Mouse (Mus musculus) heart, embryonic 12.5 days (tissue): ENCODE measurements at regions not wholly inside any gene's neighbourhood (a gene's known extent, or its start where the extent isn't known, plus 50 kb on each side); places are given as distances from the start of the nearest gene placed in this dataset.

Experiments used
- ATAC-seq: fragments of 200-750 bp; cut with Nextera tagmentation; 2 replicates; pipeline ENCODE4 v1.8.0; 2017; ENCODE audit warnings: moderate TSS enrichment, moderate library complexity; ENCODE audit not compliant: insufficient number of reproducible peaks, low FRiP score
- H3K27ac ChIP-seq: fragments of 300-500 bp; sonication (generic); 2 replicates; pipeline ENCODE4 v1.5.1; 2016; ENCODE audit warnings: mild to moderate bottlenecking, moderate library complexity; ENCODE audit not compliant: poor library complexity, severe bottlenecking
- H3K27me3 ChIP-seq: fragments of 300-500 bp; sonication (generic); replicated peaks from 2 replicates; pipeline ENCODE4 v1.6.1; 2016; ENCODE audit warnings: mild to moderate bottlenecking, moderate library complexity
- H3K36me3 ChIP-seq: fragments of 300-500 bp; sonication (generic); 2 replicates; pipeline ENCODE4 v1.6.1; 2016; ENCODE audit warnings: mild to moderate bottlenecking, moderate library complexity
- H3K4me1 ChIP-seq: fragments of 300-500 bp; sonication (generic); replicated peaks from 2 replicates; pipeline ENCODE4 v1.6.1; 2016; ENCODE audit warnings: mild to moderate bottlenecking
- H3K4me2 ChIP-seq: fragments of 300-500 bp; sonication (generic); 2 replicates; pipeline ENCODE4 v1.6.1; 2016; ENCODE audit warnings: mild to moderate bottlenecking, moderate library complexity
- H3K4me3 ChIP-seq: fragments of 300-500 bp; sonication (generic); 2 replicates; pipeline ENCODE4 v1.5.1; 2016; ENCODE audit warnings: mild to moderate bottlenecking
- H3K9ac ChIP-seq: fragments of 300-500 bp; sonication (generic); 2 replicates; pipeline ENCODE4 v1.6.1; 2016; ENCODE audit warnings: mild to moderate bottlenecking, moderate library complexity
- H3K9me3 ChIP-seq: fragments of 300-500 bp; sonication (generic); replicated peaks from 2 replicates; pipeline ENCODE4 v1.6.1; 2016; ENCODE audit warnings: mild to moderate bottlenecking, moderate library complexity
- WGBS: fragments of 180-500 bp; shearing (Covaris S2); methylation state at CpG from one replicate; pipeline ENCODE4 v1.1.7; 2016; 5-methylcytosine and 5-hydroxymethylcytosine counted together

GRCm38 (mm10) chr13:44535441-44535840 lies 193.8 kb upstream of the Jarid2 start:
- Histone ChIP-seq H3K9ac (no peak overlapping the region), H3K4me1 (no peaks in the 10 kb centered on the region), H3K4me2 (no peak overlapping the region), H3K27ac (no peak overlapping the region), H3K9me3 (no peaks in the 10 kb centered on the region; the same call in 1 of the 2 replicates), H3K36me3 (no peaks in the 10 kb centered on the region), H3K27me3 (no peaks in the 10 kb centered on the region), H3K4me3 (no peak overlapping the region)
- no peak for ATAC-seq
- WGBS = 84% methylated on average over 18 of the region's 18 CpGs

- Histone ChIP-seq H3K9ac (no peak overlapping the region), H3K4me1 (no peaks in the 10 kb centered on the region), H3K36me3 (no peaks in the 10 kb centered on the region), H3K4me2 (no peak overlapping the region), H3K4me3 (no peak overlapping the region), H3K9me3 (no peaks in the 10 kb centered on the region; the same call in 1 of the 2 replicates), H3K27ac (no peak overlapping the region), H3K27me3 (no peaks in the 10 kb centered on the region)
- no peak for ATAC-seq
- 86% methylated on average over 7 of the region's 7 CpGs for WGBS
These were observed 191.0 kb upstream of the Jarid2 start for GRCm38 (mm10) chr13:44538238-44538637.

DNA sequence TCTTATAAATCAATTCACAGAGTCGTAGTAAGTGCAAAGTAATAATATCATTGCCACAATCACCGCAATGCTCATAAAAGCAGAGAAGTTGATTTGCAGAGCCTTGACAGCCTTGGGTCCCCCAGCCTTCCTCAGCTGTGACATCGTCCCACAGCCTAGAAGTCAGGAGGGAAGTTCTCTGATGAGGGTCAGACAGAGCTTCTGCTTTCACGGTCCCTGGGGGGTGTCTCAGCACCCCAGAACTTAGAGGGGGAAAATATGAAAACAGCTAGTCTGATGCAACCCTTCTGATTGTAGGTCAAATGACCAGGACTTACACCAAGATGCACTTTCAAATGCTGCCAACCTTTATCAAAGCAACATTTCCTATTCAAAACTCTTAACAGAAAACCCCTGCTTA lies 188.9 kb upstream of the Jarid2 start:
- H3K27ac ChIP-seq = no peak overlapping the region
- no peak for ATAC-seq
- H3K4me3 ChIP-seq = no peak overlapping the region
- no peaks in the 10 kb centered on the region for H3K36me3 ChIP-seq
- peaks cover 12% of the 10 kb centered on the region for H3K4me1 ChIP-seq
- H3K27me3 ChIP-seq = no peaks in the 10 kb centered on the region
- H3K9me3 ChIP-seq = no peaks in the 10 kb centered on the region; the same call in 1 of the 2 replicates
- 79% methylated on average over 4 of the region's 4 CpGs for WGBS
- no peak overlapping the region for H3K4me2 ChIP-seq
- H3K9ac ChIP-seq = no peak overlapping the region

DNA sequence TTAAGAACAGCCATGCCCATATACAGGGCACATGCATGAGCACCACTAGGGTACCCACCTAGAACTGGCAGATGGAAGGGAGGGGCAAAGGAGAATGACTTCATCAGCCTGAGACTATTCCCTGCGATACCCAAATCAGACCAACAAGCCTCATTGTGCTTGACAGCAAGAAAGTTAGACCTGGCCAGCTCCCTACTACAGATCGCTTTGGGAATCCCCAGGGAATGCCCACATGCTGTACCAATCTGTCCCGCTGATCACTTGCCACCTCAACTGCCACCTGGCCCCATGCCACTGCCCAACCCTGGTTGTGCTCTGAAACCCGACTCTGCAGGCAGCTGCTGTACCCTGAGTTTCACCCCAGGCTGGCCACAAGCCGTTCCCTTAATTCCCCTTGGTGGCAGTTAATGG lies 188.0 kb upstream of the Jarid2 start:
- no peaks in the 10 kb centered on the region; the same call in 1 of the 2 replicates for H3K9me3 ChIP-seq
- H3K27me3 ChIP-seq = no peaks in the 10 kb centered on the region
- no peaks in the 10 kb centered on the region for H3K36me3 ChIP-seq
- no peak for ATAC-seq
- no peak overlapping the region for H3K9ac ChIP-seq
- H3K4me2 ChIP-seq = no peak overlapping the region
- peaks cover 12% of the 10 kb centered on the region for H3K4me1 ChIP-seq
- no peak overlapping the region for H3K4me3 ChIP-seq
- no peak overlapping the region for H3K27ac ChIP-seq
- WGBS = 66% methylated on average over 5 of the region's 5 CpGs

GRCm38 (mm10) chr13:44544786-44545185 lies 184.5 kb upstream of the Jarid2 start:
- Histone ChIP-seq H3K9ac (no peak overlapping the region), H3K36me3 (no peaks in the 10 kb centered on the region), H3K4me1 (peaks cover 12% of the 10 kb centered on the region), H3K4me2 (peak overlapping the region; percentile 27; the same call in 1 of the 2 replicates), H3K27me3 (no peaks in the 10 kb centered on the region), H3K27ac (peak overlapping the region; percentile 13), H3K9me3 (no peaks in the 10 kb centered on the region), H3K4me3 (no peak overlapping the region)
- 40% methylated on average over 9 of the region's 9 CpGs for WGBS
- no peak for ATAC-seq

GRCm38 (mm10) chr13:44546289-44546688 lies 183.0 kb upstream of the Jarid2 start:
- Histone ChIP-seq H3K9ac (no peak overlapping the region), H3K9me3 (no peaks in the 10 kb centered on the region), H3K4me2 (no peak overlapping the region), H3K4me3 (no peak overlapping the region), H3K36me3 (no peaks in the 10 kb centered on the region), H3K4me1 (peaks cover 12% of the 10 kb centered on the region), H3K27me3 (no peaks in the 10 kb centered on the region), H3K27ac (no peak overlapping the region)
- 84% methylated on average over 2 of the region's 2 CpGs for WGBS
- no peak for ATAC-seq

GRCm38 (mm10) chr13:44548880-44549279 lies 180.4 kb upstream of the Jarid2 start:
- H3K4me1 ChIP-seq = peaks cover 18% of the 10 kb centered on the region
- no peaks in the 10 kb centered on the region for H3K9me3 ChIP-seq
- no peaks in the 10 kb centered on the region for H3K36me3 ChIP-seq
- H3K4me2 ChIP-seq = no peak overlapping the region
- no peaks in the 10 kb centered on the region for H3K27me3 ChIP-seq
- H3K4me3 ChIP-seq = no peak overlapping the region
- H3K27ac ChIP-seq = no peak overlapping the region
- WGBS = 33% methylated on average over 3 of the region's 3 CpGs
- ATAC-seq = no peak
- no peak overlapping the region for H3K9ac ChIP-seq

DNA sequence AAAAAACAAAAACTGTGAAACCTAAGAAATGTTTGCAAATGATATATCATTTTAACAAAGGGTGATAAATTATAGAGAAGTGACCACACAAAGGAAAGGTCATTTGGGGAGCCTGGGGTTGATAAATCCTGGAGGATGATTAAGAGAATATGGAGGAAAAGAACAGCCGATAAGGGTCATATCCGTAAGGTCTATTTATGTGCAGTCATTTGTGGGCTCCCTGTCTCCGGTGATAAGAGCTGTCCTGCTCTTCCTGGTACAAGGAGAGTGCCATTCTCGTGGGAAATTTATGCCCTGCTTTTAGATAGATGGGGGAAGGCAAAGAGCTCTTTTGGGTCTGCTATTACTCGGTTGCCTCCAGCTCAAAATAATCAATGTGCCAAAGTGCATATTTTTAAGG lies 175.9 kb upstream of the Jarid2 start:
- no peaks in the 10 kb centered on the region for H3K9me3 ChIP-seq
- H3K36me3 ChIP-seq = no peaks in the 10 kb centered on the region
- no peak overlapping the region for H3K27ac ChIP-seq
- 31% methylated on average over 5 of the region's 5 CpGs for WGBS
- H3K4me2 ChIP-seq = no peak overlapping the region
- no peak for ATAC-seq
- no peak overlapping the region for H3K9ac ChIP-seq
- H3K4me1 ChIP-seq = peaks cover 6% of the 10 kb centered on the region
- H3K27me3 ChIP-seq = no peaks in the 10 kb centered on the region
- H3K4me3 ChIP-seq = no peak overlapping the region

GRCm38 (mm10) chr13:44554686-44555463 lies 174.4 kb upstream of the Jarid2 start:
- Histone ChIP-seq H3K27me3 (no peaks in the 10 kb centered on the region), H3K4me1 (peaks cover 12% of the 10 kb centered on the region), H3K36me3 (no peaks in the 10 kb centered on the region), H3K9me3 (no peaks in the 10 kb centered on the region), H3K27ac (no peak overlapping the region), H3K9ac (no peak overlapping the region), H3K4me2 (no peak overlapping the region), H3K4me3 (no peak overlapping the region)
- WGBS = 86% methylated on average over 9 of the region's 9 CpGs
- ATAC-seq = no peak

- 83% methylated on average over 6 of the region's 6 CpGs for WGBS
- H3K4me1 ChIP-seq = peaks cover 12% of the 10 kb centered on the region
These were observed 173.3 kb upstream of the Jarid2 start for GRCm38 (mm10) chr13:44555979-44556378.

GRCm38 (mm10) chr13:44558051-44558450 lies 171.2 kb upstream of the Jarid2 start:
- WGBS = 88% methylated on average over 12 of the region's 12 CpGs
- Histone ChIP-seq H3K9me3 (no peaks in the 10 kb centered on the region), H3K27ac (no peak overlapping the region), H3K9ac (no peak overlapping the region), H3K4me1 (peaks cover 10% of the 10 kb centered on the region), H3K4me3 (no peak overlapping the region), H3K36me3 (no peaks in the 10 kb centered on the region), H3K27me3 (no peaks in the 10 kb centered on the region), H3K4me2 (no peak overlapping the region)
- ATAC-seq = no peak

More at GRCm38 (mm10) chr13:44555979-44556378, 173.3 kb upstream of the Jarid2 start:
- no peak overlapping the region for H3K4me3 ChIP-seq
- H3K27me3 ChIP-seq = no peaks in the 10 kb centered on the region
- ATAC-seq = no peak
- no peak overlapping the region for H3K4me2 ChIP-seq
- H3K36me3 ChIP-seq = no peaks in the 10 kb centered on the region
- H3K9me3 ChIP-seq = no peaks in the 10 kb centered on the region
- H3K27ac ChIP-seq = no peak overlapping the region
- no peak overlapping the region for H3K9ac ChIP-seq
